Mouse (Mus musculus) CD8-positive naive resting alpha-beta T cell, adult 57 days (primary cell): Measurements from ENCODE around the gene Gnao1. TPM values are rescaled to one million over a fixed set of nuclear protein-coding genes. Genes with fewer than 3 reads are reported as not detected.

Source experiments
- total RNA-seq: library from RNA; stranded (reverse); gene quantifications from one replicate; pipeline ENCODE4 v1.2.4, GENCODE M21; 2023

Gene Gnao1
- 2.6 TPM for total RNA-seq

GRCm38 (mm10) chr8:93809686-93810027 lies at the start of gene Gnao1:
TSS of gene Gnao1 (plus strand) at chr8:93809966.

GRCm38 (mm10) chr8:94012013-94012951 lies 202.5 kb downstream of the Gnao1 start, which contains the start of gene Amfr:
TSS of gene Amfr (minus strand) at chr8:94012842.

Other genes with a start within 250 kb of the Gnao1 start
- gene Amfr, start 202.9 kb downstream of the Gnao1 start, total RNA-seq: 60.6 TPM
- 51.5 TPM for gene Nudt21, start 227.1 kb downstream of the Gnao1 start, total RNA-seq
- 17.4 TPM for gene Ogfod1, start 227.2 kb downstream of the Gnao1 start, total RNA-seq